Mouse (Mus musculus) induced T-regulatory cell, adult 2 months (primary cell): ENCODE data around the gene Kazald1.

Source experiments
- DNase-seq: peaks from one replicate; pipeline ENCODE4 v3.0.0-alpha.2; 2012; ENCODE audit warnings: low read depth

The Kazald1 gene

DNA sequence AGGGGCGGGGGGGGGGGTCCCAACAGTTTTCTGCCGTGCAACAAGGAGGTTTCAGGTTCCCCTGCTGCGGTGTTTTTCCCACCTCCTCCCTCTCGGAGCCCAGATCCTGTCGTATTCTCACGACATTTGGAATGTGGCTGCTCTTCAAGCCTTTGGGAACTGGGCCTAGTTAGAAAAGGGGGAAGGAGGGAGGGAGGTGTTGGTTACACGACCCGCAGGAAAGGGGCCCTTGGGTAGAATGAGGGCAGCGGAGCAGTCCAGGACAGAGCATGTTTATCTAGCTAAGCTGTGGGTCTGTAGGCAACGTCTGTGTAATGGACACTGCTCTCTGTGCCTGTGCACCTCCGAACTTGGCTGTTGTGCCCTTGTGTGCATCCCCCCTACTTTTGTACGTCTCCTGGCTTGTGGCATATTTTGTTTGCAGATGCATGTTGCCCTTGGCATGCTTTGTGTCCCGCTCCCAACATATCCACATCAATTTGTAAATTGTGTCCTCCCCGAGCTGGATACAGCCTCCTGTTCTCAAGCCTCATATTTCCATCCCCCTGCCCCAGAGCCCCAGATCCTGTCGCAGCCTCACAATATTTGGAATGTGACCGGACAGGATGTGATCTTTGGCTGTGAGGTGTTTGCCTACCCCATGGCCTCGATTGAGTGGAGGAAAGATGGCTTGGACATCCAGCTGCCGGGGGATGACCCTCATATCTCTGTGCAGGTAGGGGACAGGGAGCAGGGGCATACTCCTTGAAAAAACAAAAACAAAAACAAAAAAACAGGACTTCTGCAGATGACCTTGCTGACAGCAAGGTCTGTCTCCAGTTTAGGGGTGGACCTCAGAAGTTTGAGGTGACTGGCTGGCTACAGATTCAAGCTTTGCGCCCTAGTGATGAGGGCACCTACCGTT, 3.0 kb downstream of the Kazald1 start:
- peak; percentile 18 for DNase-seq

DNA sequence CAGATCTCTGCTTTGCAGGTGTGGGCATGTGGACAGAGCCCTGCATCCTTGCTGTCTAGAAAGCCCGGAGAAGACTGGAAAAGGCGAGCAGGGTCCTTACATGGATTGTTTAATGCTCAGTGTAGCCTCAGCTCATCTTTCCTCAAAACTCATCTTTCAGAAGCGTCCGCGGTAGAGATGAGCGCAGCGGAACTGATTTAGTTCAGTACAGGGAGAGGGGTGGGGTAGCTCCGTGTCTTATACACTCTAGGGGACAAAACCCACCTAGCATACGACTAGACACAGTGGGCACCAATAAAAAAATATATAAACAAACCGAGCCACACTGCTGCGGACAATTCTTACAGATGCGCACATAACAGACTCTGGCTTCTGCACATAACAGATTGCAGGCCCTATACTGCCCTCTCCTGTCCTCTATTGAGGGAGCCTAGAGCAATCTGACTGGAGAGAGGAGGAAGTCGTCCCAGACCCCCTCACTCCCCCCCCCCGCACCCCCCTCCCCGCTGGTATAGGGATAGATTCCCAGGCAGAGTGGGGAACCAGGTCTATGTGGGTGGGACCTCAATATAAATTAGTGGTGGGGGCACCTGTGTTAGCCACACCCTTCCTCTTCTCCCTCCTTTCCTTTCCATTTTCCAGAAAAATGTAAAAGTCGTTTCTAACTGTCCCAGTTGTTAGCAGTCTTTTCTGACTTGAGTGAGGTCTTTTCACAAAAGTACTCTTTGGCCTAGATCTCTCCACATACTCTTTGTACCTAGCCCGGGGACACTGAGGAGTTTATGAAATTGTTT, 4.1 kb downstream of the Kazald1 start:
- DNase-seq: peak; percentile 63

DNA sequence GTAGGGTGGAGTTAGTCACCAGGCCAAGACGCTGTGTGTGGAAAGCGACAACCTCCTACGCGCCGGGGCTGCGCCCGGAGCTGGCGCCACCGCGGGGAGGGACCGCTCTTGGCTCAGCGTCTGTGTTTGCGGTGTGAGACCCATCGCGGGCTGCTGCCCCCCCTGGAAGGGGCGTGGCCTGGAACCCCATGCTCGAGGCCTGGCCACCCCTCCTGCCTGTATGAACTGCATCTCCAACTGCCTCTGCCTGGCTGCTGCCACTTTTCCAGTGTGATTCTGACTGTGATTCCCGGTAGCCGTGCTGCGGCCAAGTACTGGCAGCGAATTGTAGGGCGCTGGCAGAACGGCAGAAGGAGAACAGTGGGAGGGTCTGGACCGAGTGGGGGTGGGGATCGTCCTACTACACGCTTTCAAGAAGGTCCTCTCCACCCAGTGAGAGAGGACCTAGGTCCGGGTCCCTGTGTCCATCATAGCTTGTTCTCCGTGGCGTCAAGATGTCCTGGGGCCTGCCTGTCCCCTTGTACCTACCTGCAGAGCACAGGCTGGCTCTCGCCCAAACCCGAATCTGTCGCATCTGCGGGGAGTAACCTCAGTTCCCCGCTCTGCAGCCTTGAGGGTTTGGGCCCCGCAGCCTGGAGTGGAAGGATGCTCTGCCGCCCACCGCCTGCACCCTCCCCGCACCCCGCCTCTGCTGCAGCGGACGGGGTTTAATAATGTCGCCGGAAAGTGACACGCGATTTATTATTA, 4.9 kb downstream of the Kazald1 start:
- DNase-seq: peak; percentile 83

DNA sequence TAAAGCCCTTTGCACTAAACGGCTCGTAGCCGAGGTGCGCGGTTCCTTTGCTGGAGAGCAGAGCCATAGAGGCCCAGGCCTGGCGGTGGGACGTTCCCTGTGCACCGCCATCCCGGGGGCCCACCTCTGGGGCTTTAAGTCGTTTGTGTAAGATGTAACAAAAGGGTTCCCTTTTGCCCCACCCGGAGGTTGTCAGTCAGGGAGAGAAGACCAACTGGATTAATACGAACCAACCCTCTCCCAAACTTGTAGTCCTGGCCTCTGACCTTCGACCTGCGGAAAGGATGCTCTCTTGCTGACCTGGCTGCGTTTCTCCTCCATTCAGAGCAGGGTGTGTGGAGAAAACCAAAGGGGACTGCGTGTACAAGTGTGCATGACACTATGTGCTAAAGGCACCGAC, 5.7 kb downstream of the Kazald1 start:
- DNase-seq: no peak

DNA sequence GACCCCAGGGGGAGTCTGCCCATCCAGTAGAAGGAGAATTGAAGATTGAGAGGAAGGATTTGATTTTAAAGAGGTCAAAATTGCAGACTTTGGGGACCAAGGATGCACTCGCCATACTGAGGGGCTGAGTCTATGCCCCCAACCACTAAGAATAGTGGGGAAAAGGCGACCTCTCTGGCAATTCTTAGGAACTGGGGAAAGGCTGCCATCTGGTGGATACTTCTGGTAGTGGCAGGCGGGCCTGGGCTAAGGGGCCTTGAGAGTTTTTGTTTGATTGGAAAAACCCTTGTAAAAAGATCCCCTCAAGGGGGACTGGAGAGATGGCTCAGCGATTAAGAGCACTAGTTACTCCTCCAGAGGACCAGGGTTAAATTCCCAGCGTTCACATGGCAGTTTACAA, 6.2 kb downstream of the Kazald1 start:
- peak; percentile 88 for DNase-seq

DNA sequence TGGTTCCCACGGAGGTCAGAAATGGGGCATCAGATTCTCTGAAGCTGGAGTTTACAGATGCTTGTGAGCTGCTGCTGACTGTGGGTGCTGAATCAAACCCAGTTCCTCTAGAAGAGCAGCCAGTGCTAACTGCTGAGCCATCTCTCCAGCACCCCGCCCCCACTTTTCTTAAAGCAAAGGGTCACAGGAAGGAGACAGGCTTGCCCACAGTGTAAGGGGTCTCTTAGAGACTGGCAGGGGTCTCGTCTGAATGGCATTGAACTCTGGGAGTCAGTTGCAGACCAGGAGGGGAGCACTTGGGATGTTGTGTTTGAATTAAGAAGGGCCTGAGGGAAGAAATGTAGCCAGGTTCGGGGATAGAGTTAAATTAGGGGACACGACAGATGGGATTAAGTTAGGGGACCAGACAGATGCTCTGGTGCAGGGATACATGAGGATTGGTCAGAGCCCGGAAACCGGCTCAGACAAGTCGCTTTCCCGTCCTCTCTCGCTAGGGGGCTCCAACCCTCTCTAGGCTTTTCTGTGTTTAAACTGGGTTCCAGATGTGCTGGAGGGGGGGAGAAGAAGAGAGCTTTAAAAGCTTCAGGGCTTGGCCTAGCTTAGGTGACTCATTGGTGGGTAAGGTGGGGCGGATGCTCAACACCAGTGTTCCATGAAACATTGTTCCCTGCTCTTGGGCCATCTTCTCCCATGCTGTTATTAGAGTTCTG, 7.0 kb downstream of the Kazald1 start:
- peak; percentile 81 for DNase-seq

DNA sequence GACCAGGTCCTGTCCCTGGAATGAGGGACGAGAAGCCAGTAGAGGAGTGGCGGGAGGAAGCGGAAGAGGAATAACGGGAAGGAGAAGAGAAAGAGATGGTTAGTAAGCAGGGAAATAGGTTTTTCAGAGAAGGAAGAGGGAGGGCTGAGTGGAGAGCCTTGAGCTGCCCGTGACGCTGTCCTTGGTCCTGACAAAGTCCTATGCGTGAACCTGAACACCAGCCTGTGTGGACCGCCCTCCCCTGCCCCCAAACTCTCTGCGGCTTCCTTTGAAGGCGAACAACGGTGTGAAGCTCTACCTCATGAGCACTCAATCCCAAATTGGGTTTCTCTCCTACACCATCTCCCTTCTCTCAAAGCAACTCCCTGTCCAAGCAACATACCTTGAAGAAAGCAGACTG, 22.8 kb downstream of the Kazald1 start:
- DNase-seq: peak; percentile 57

DNA sequence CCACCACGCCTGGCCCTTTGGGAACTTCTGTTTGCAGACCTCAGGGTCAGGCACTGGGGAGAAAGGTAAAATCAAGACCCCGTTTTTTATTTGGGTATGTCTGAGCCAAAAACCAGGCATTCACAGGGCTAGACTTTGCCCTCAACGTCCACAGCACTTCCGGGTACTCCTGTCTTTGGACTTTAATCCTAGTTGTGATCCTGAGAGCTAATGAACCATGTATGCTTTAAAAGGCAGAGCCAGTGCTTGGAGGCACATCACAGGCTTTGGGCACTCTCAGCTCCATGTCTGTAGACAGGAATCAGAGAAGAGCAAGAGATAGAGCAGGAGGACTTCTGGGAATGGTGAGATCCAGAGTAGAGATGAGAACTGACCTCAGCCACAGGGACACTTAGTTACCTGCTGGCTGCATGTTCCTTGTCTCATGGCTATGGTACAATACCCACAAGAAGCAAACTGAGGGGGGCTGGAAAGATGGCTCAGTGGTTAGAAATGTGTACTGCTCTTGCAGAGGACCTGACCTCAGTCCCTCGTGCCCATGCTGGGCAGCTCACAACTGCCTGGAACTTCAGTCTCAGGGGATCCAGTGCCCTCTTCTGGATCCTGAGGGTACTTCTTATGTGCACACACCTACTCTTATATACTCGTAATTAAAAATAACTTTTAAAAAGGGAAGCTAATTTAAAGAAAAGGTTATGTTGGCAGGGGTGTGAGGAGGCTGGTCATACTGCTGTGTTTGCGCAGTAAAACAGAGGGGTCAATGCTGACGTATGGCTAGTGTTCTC, 25.6 kb downstream of the Kazald1 start:
- peak; percentile 23 for DNase-seq

DNA sequence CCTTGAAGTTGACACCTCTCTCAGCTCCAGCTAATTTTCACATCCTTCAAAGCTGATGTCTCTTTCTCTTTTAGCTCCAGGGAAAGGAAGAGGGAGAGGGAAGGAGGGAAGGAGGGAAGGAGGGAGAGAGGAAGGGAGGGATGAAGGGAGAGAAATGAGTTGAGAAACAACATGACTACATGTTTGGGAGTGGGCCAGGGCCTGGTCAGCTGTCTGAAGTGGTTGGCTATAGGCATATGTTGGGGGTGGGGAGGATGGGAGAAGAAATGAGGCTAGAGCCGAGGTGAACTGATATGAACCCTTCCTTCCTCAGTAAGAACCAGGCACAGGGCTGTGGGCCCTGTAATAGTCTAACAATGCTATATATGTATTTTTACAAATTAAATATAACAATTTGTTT, 30.6 kb downstream of the Kazald1 start:
- DNase-seq: no peak

DNA sequence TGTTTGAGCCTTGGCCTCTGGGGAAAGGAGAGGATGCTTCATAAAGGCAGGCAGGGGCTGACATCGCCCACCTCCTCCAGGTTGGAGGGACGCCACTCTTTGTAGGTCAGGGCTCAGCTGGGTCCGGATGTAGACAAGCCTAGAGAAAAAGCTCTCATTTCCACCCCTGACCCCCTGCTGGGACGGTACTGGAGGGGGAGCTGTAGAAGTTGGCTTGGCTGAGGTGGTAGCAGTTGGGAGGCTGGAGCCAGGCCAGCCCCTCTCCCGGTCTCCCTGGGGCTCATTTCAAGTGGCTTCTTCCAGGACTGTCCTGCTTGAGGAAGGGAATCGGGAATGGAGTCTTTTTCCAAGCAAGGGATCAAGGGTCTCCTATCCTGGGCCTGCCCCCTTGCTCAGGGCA, 31.6 kb downstream of the Kazald1 start:
- no peak for DNase-seq

DNA sequence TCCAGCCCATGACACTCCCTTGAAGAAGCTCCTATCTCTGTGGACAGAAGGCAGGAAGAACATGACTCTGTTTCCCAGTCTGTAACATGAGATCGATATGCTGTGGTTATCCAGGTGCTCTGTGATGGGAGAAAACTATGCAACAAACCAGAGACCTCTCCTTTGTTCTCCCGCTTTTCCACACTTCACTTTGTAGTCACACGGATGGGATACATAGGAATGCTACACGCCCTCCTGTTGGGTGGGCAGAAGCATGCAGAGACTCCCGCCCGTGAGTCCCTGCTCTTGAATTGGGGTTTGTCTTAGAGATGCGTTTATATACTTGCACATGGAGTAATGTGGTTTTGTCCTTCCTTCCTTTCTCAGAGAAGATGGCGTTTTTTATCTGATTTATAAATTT, 35.6 kb downstream of the Kazald1 start:
- no peak for DNase-seq

DNA sequence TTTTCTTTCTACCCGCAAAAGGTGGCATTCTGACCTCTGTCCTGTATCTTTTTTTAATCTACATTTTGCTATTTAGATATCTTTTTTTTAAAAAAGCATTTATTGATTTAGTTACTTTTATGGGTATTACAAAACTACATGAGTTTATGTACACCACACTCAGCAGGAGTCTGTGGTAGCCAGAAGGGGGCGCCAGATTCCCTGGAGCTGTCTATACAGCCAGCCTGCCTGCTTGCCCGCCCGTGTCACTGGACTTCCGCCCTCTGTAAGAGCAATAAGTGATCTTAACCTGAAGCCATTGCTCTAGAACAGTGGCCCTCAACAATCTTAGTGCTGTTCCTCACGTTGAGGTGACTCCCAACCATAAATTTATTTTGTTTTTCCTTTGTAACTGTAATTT, 37.4 kb downstream of the Kazald1 start:
- DNase-seq: peak; percentile 15

DNA sequence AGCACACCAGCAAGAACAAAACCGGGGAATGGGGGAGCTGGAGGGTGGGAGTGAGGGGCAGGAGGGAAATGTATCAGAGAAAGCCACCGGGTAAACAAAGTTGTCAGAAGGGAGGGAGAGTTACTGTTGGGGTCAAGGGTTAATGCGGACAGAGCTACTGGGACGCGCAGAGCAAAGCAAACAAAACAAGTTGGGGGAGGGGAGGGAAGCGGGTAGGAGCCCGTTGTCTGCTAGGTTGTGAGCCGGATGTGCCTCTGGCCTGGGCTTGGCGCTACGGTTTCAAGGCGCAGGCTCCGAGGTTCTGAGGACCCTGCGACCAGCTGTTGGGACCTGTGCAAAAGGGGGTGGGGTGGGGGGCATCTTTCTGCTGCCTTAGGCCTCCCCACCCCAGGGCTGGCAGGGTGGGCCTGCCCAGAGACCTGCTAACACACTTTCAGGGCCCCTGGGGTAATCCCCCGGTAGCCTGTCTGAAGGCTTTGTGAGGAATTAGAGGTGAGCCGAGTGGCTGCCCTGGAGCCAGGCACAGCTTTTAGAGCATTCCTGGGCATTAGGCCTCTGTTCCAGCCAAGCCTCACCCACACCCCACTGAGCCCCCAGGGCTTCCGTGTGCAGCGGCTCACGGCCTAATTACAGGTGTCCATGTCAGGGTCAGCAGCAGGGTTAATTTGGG, 38.9 kb downstream of the Kazald1 start:
- no peak for DNase-seq

DNA sequence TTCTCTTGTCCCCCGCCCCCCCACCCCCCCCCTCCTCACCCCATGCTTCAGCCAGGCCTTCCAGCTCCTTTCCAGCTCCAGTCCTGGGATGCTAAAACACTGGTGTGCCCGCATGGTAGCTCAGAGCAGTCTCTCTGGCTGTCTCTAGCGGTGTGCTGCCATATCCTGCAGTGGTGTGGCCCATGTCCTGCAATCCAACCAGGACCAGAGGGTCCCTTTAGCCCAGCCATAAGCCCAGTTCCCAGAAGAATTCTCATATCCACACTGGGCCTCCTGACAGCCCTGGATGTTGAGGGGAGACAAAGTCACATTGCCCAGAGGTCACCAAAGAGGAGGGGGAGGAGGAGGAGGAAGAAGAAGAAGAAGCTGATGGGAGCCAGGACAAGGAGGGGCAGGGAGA, 39.7 kb downstream of the Kazald1 start:
- no peak for DNase-seq

DNA sequence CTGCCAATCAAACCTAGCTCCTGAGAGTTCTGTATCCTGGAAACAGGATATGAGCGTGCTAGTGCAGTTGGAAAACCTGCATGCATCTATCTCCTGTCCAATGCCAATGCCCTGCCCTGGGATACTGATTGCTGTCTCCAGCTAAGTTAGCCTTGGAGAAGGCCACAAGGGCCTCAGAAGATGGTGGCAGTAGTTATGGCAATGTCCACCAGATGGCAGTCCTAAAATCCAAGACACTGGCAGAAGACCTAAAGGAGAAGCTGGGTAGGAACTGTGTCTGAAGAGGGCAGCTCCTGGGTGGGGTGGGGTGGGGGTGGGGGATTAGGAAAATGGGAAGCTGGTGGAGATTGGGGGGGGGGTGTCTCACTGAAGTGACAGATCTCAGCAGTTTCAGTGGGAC, 41.8 kb downstream of the Kazald1 start:
- peak; percentile 52 for DNase-seq
